Mouse (Mus musculus): ENCODE measurements around the gene Lrrc10b. TPM values are rescaled to one million over a fixed set of nuclear protein-coding genes. Genes with fewer than 3 reads are reported as not detected.

Gene Lrrc10b
- polyA plus RNA-seq, 1 experiment from 2014 or later: 0.18 TPM

DNA sequence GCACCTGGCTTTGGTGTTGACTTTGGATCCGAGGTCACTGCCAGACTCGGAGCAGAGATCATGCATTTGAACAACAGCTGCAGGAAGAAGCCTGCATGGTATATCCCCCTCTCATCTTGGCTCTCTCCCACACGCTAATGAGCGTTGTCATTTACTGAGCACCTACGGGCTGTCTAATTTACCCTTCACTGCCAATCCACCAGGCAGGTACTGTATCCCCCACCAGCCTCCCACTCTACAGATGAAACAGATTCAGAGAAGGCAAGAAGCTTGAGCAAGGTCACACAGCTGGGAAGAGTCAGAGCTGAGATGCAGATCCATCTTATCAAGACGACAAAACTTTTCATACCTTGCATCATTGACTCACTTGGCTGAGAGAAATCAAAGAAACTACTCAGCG lies 4.3 kb upstream of the Lrrc10b start:
- DNase-seq (ENCODE audit: low spot score): no peak
- Histone ChIP-seq H3K4me1 (peaks cover 20% of the 10 kb centered on the region), H3K36me3 (no peaks in the 10 kb centered on the region), H3K4me3 (no peak overlapping the region), H3K9me3 (no peaks in the 10 kb centered on the region), H3K27ac (no peak overlapping the region), H3K27me3 (ENCODE audit: insufficient read depth, poor library complexity, severe bottlenecking) (peaks cover 94% of the 10 kb centered on the region)
- WGBS: 39% methylated on average over 7 of the region's 7 CpGs

- peaks cover 24% of the 10 kb centered on the region for H3K4me1 ChIP-seq
- no peaks in the 10 kb centered on the region for H3K9me3 ChIP-seq
- DNase-seq (ENCODE audit: low spot score): no peak
- H3K27ac ChIP-seq: no peak overlapping the region
- no peak overlapping the region for H3K4me3 ChIP-seq
- H3K36me3 ChIP-seq: no peaks in the 10 kb centered on the region
- H3K27me3 ChIP-seq (ENCODE audit: insufficient read depth, poor library complexity, severe bottlenecking): peaks cover 98% of the 10 kb centered on the region
- WGBS: 28% methylated on average over 11 of the region's 11 CpGs
Measured at GRCm38 (mm10) chr19:10459907-10460306, 2.6 kb upstream of the Lrrc10b start.

DNA sequence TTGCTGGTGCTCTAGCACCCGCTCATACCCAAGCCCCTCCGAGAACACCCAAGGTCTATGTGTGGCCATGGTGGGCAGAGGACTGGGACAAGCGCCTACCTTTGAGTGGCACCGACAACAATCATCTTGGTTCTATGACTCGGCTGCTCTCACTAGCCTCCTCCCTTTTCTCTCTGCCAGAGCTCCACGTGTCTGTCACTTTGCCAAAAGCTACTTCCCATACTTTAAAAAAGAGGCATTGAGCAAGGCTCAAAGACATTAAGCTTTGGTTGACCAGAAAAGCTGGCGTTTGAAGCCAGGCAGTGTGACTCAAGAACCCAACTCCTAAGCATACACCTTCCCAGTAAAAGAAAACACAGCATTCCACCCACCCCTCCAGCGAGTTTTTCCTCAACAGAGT lies 823 bp upstream of the Lrrc10b start:
- no peak overlapping the region for H3K27ac ChIP-seq
- DNase-seq (ENCODE audit: low spot score): no peak
- H3K36me3 ChIP-seq: no peaks in the 10 kb centered on the region
- H3K9me3 ChIP-seq: no peaks in the 10 kb centered on the region
- peaks cover 24% of the 10 kb centered on the region for H3K4me1 ChIP-seq
- peak overlapping the region; percentile 64; the same call in 1 of the 2 replicates for H3K4me3 ChIP-seq
- 26% methylated on average over 8 of the region's 8 CpGs for whole genome bisulfite sequencing
- peaks cover 100% of the 10 kb centered on the region for H3K27me3 ChIP-seq (ENCODE audit: insufficient read depth, poor library complexity, severe bottlenecking)

DNA sequence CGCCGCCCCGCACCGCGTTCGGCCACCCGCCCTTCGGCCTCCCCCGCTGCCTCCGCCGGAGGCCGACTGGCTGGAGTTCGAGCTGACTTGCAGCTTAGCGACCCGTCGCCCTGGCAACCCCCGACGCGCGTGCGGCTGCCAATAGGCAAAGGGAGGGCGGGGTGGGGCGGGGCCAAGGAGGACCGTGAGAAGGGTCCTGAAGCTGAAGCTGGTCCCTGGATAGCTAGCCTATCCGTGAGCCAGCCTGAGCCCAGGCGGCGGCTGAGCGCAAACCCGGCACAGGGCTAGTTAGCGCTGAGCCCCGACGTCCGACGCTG lies 169 bp upstream of the Lrrc10b start:
- DNase-seq (ENCODE audit: low spot score): peak; percentile 94
- Histone ChIP-seq H3K36me3 (no peaks in the 10 kb centered on the region), H3K9me3 (no peaks in the 10 kb centered on the region), H3K4me1 (peaks cover 21% of the 10 kb centered on the region), H3K27ac (peak overlapping the region; percentile 22; the same call in 1 of the 2 replicates), H3K27me3 (ENCODE audit: insufficient read depth, poor library complexity, severe bottlenecking) (peaks cover 100% of the 10 kb centered on the region), H3K4me3 (peak overlapping the region; percentile 64)
- 1% methylated on average over 28 of the region's 34 CpGs for WGBS

DNA sequence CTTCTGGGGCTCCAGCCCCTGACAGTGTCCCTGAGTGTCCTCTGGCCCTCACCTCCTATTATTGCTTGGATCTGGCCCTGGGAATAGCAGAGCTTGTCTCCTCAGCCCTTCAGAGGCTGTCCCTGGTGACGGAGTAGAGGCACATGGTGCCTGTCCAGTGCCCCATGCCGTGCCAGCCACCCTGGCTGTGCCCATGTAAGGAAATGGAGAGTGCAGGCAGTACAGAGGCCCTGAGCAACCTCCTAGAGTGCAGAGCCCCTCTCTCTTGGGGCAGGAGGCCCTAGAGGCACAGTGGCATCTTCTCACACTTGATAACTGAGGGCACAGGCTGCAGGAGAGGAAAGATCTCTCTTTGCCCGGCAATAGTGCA lies 1.9 kb downstream of the Lrrc10b start:
- no peak overlapping the region for H3K27ac ChIP-seq
- peaks cover 19% of the 10 kb centered on the region for H3K4me1 ChIP-seq
- 63% methylated on average over 3 of the region's 3 CpGs for WGBS
- no peak overlapping the region for H3K4me3 ChIP-seq
- H3K27me3 ChIP-seq (ENCODE audit: insufficient read depth, poor library complexity, severe bottlenecking): peaks cover 100% of the 10 kb centered on the region
- DNase-seq (ENCODE audit: low spot score): no peak
- H3K36me3 ChIP-seq: no peaks in the 10 kb centered on the region
- H3K9me3 ChIP-seq: no peaks in the 10 kb centered on the region

GRCm38 (mm10) chr19:10454718-10455436 lies 2.4 kb downstream of the Lrrc10b start:
- H3K4me3 ChIP-seq: no peak overlapping the region

DNA sequence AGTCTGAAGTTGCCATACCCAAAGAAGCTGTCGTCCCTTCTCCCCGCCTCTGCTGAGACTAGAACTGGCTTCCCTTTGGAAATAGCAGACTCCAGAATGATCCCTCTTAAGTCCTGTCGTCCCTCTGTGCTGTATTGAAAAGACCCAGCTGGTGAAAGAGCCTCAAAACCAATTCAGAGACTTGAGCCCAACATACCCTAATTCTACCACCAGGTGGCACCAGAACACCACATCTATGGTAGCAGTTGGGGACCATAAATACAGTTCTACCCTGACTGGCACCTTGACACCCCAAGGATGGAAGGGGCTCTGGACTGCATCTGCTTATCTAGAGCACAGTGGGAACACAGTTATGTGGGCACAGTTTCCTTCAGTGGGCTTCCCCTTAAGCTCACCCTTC lies 7.6 kb downstream of the Lrrc10b start:
- H3K27ac ChIP-seq: no peak overlapping the region
- H3K9me3 ChIP-seq: no peaks in the 10 kb centered on the region
- WGBS: 0% methylated on average over 3 of the region's 3 CpGs
- no peaks in the 10 kb centered on the region for H3K4me1 ChIP-seq
- H3K27me3 ChIP-seq (ENCODE audit: insufficient read depth, poor library complexity, severe bottlenecking): peaks cover 69% of the 10 kb centered on the region
- no peaks in the 10 kb centered on the region for H3K36me3 ChIP-seq
- H3K4me3 ChIP-seq: no peak overlapping the region
- DNase-seq (ENCODE audit: low spot score): peak; percentile 84

More at GRCm38 (mm10) chr19:10454718-10455436, 2.4 kb downstream of the Lrrc10b start:
- no peak for DNase-seq (ENCODE audit: low spot score)
- Histone ChIP-seq H3K4me1 (peaks cover 19% of the 10 kb centered on the region), H3K36me3 (no peaks in the 10 kb centered on the region), H3K27me3 (ENCODE audit: insufficient read depth, poor library complexity, severe bottlenecking) (peaks cover 100% of the 10 kb centered on the region), H3K27ac (no peak overlapping the region), H3K9me3 (no peaks in the 10 kb centered on the region)
- 62% methylated on average over 4 of the region's 4 CpGs for WGBS

GRCm38 (mm10) chr19:10449190-10449589 lies 8.1 kb downstream of the Lrrc10b start:
- 38% methylated on average over 6 of the region's 6 CpGs for WGBS
- peaks cover 69% of the 10 kb centered on the region for H3K27me3 ChIP-seq (ENCODE audit: insufficient read depth, poor library complexity, severe bottlenecking)

DNA sequence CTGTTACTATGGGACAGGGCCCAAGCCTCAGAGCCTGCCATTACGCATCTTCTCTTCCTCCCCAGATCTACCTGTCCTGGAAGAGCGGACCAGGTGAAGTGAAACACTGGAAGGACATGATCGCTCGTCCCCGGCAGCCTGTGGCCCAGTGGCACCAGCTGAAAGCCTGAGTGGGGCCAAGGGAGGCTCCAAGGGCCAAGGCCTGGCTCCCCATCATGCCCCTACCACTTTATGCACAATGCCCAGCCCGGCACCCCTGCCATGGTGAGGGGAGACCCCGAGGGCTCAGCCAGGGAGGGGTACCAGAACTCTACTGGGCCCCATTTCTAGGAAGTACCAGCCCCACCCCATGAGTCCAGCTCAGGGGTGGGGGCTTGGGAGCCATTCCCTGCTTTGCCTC lies 9.0 kb downstream of the Lrrc10b start:
- DNase-seq (ENCODE audit: low spot score): no peak
- no peaks in the 10 kb centered on the region for H3K36me3 ChIP-seq
- no peaks in the 10 kb centered on the region for H3K4me1 ChIP-seq
- no peak overlapping the region for H3K4me3 ChIP-seq
- H3K27me3 ChIP-seq (ENCODE audit: insufficient read depth, poor library complexity, severe bottlenecking): peaks cover 69% of the 10 kb centered on the region
- no peak overlapping the region for H3K27ac ChIP-seq
- 87% methylated on average over 7 of the region's 7 CpGs for WGBS
- no peaks in the 10 kb centered on the region for H3K9me3 ChIP-seq

More at GRCm38 (mm10) chr19:10449190-10449589, 8.1 kb downstream of the Lrrc10b start:
- Histone ChIP-seq H3K36me3 (no peaks in the 10 kb centered on the region), H3K9me3 (no peaks in the 10 kb centered on the region), H3K4me1 (no peaks in the 10 kb centered on the region), H3K4me3 (no peak overlapping the region), H3K27ac (no peak overlapping the region)
- DNase-seq (ENCODE audit: low spot score): no peak

- H3K4me1 ChIP-seq: no peaks in the 10 kb centered on the region
- no peak overlapping the region for H3K4me3 ChIP-seq
- no peaks in the 10 kb centered on the region for H3K36me3 ChIP-seq
- no peak for DNase-seq (ENCODE audit: low spot score)
- H3K9me3 ChIP-seq: no peaks in the 10 kb centered on the region
- no peak overlapping the region for H3K27ac ChIP-seq
- H3K27me3 ChIP-seq (ENCODE audit: insufficient read depth, poor library complexity, severe bottlenecking): peaks cover 57% of the 10 kb centered on the region
- 71% methylated on average over 15 of the region's 15 CpGs for WGBS
Measured at GRCm38 (mm10) chr19:10444685-10445369, 12.4 kb downstream of the Lrrc10b start.

DNA sequence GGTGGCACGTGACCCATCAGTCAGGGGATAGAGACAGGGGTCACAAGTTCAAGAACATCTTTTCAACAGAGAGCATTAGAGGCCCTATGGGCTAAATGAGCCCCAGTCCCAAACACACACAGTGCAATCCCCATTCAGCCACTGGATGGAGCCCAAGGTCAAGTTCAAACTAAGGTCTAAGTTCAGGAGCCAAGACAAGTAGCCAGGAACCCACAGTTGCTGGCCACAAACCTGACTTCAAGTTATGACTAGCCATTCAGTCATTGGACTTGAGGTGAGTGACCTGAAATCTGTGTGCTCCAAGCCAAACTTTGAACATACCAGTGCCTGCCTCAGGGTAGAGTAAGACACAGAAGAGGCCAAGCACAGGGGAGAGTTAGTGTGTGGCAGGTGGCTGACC lies 19.8 kb downstream of the Lrrc10b start:
- Histone ChIP-seq H3K4me3 (no peak overlapping the region), H3K4me1 (peaks cover 35% of the 10 kb centered on the region), H3K27me3 (ENCODE audit: insufficient read depth, poor library complexity, severe bottlenecking) (peaks cover 69% of the 10 kb centered on the region), H3K36me3 (no peaks in the 10 kb centered on the region), H3K27ac (no peak overlapping the region), H3K9me3 (no peaks in the 10 kb centered on the region)
- WGBS: 63% methylated on average over 1 of the region's 1 CpGs
- no peak for DNase-seq (ENCODE audit: low spot score)

GRCm38 (mm10) chr19:10436726-10437125 lies 20.5 kb downstream of the Lrrc10b start:
- no peaks in the 10 kb centered on the region for H3K36me3 ChIP-seq
- 35% methylated on average over 1 of the region's 1 CpGs for WGBS
- no peak for DNase-seq (ENCODE audit: low spot score)
- H3K9me3 ChIP-seq: no peaks in the 10 kb centered on the region
- H3K4me1 ChIP-seq: peaks cover 37% of the 10 kb centered on the region
- peaks cover 67% of the 10 kb centered on the region for H3K27me3 ChIP-seq (ENCODE audit: insufficient read depth, poor library complexity, severe bottlenecking)
- no peak overlapping the region for H3K4me3 ChIP-seq
- H3K27ac ChIP-seq: no peak overlapping the region

DNA sequence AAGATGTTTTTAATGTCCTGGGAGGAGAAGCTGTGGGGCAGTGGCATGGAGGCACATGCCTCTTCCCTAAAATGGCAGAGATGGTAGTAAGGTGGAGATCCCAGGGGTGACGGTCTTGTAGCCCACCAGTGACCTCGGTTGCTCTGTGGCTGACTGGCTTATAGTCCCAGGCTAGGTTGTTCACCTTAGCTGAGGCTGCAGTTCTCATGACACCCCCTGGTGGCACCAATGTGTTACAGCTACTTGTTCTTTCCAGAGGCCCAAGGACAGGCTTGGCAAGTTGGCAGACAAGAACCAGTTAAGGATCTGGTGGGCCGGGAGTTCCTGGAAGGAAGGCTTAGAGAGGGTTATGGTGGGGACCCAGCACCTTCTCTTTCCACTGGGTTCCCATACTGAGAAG lies 21.4 kb downstream of the Lrrc10b start:
- H3K4me3 ChIP-seq: no peak overlapping the region
- no peaks in the 10 kb centered on the region for H3K36me3 ChIP-seq
- no peak overlapping the region for H3K27ac ChIP-seq
- WGBS: 30% methylated on average over 3 of the region's 3 CpGs
- no peak for DNase-seq (ENCODE audit: low spot score)
- no peaks in the 10 kb centered on the region for H3K9me3 ChIP-seq
- peaks cover 45% of the 10 kb centered on the region for H3K4me1 ChIP-seq
- H3K27me3 ChIP-seq (ENCODE audit: insufficient read depth, poor library complexity, severe bottlenecking): peaks cover 72% of the 10 kb centered on the region

Measured in heart, embryonic 10.5 days (tissue).